Mouse (Mus musculus): ENCODE results near the gene Auts2. TPM values are rescaled to one million over a fixed set of nuclear protein-coding genes. Genes with fewer than 3 reads are reported as not detected.
A peak's percentile ranks its signal among the peaks of the same experiment; 100 is the strongest.

Gene Auts2
- polyA plus RNA-seq, 1 experiment from 2014 or later, result 70.3 TPM

DNA sequence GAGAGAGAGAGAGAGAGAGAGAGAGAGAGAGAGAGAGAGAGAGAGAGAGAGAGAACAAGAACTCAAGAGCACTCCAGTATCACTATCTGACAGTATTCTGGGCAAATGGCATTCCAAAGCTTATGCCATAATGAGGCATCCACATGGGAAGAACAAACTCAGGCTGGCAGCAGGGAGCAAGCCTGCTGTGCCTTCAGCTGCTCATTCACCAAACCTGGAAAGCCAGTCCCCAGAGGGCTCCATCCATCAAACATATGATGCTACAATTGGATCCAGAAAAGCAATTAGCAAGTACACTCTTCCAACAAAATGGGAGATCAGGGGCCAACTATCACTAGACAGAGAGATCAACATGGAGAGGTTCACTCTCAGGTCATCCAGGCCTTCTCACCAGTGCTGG lies 531.3 kb downstream of the Auts2 start:
- no peaks in the 10 kb centered on the region for H3K36me3 ChIP-seq (ENCODE audit: control insufficient read depth, insufficient read depth, low read length)
- H3K9ac ChIP-seq (ENCODE audit: low read depth, low read length), result no peak overlapping the region
- H3K27ac ChIP-seq (ENCODE audit: low read depth, low read length), result no peak overlapping the region
- no peaks in the 10 kb centered on the region for H3K9me3 ChIP-seq (ENCODE audit: control insufficient read depth, low read length)
- no peak for ATAC-seq (ENCODE audit: low FRiP score)
- no peaks in the 10 kb centered on the region for H3K27me3 ChIP-seq (ENCODE audit: control insufficient read depth, insufficient read depth, low read length)
- no peaks in the 10 kb centered on the region for H3K4me1 ChIP-seq (replicated peaks; ENCODE audit: control insufficient read depth, insufficient read depth, low read length)
- H3K4me2 ChIP-seq (replicated peaks; ENCODE audit: low read depth, low read length), result no peak overlapping the region
- H3K4me3 ChIP-seq (ENCODE audit: low read depth, low read length), result no peak overlapping the region
- no peak for DNase-seq (ENCODE audit: low spot score)

DNA sequence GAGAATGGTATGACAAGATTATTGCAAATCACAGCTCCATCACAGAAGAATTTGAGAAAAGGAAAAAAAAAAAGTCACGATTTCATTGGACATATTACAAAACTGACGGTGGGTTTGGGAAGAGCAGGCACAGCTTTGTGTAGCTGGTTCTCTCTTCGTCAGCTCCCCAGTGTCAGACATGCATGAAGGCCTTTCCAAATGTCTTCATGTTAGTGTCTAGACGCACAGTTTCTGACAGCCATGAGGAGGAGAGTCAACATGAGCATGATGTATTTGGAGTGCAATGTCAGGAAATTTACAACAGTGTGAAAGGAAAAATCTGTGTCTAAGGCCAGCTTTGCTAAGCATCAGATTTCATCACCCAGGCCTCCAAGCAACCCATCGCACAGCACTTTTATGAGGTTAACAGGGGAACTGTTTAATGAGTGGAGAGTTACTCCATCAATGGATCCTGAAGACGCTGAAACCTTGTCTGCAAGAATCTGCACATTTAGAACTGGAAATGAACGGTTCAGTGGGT lies 534.4 kb downstream of the Auts2 start:
- no peak overlapping the region for H3K4me2 ChIP-seq (replicated peaks; ENCODE audit: low read depth, low read length)
- 76% methylated on average over 7 of the region's 7 CpGs for whole genome bisulfite sequencing
- H3K9ac ChIP-seq (ENCODE audit: low read depth, low read length), result no peak overlapping the region
- no peak for DNase-seq (ENCODE audit: low spot score)
- H3K36me3 ChIP-seq (ENCODE audit: control insufficient read depth, insufficient read depth, low read length), result no peaks in the 10 kb centered on the region
- no peaks in the 10 kb centered on the region for H3K4me1 ChIP-seq (replicated peaks; ENCODE audit: control insufficient read depth, insufficient read depth, low read length)
- ATAC-seq (ENCODE audit: low FRiP score), result no peak
- H3K4me3 ChIP-seq (ENCODE audit: low read depth, low read length), result no peak overlapping the region
- no peak overlapping the region for H3K27ac ChIP-seq (ENCODE audit: low read depth, low read length)
- no peaks in the 10 kb centered on the region for H3K9me3 ChIP-seq (ENCODE audit: control insufficient read depth, low read length)
- no peaks in the 10 kb centered on the region for H3K27me3 ChIP-seq (ENCODE audit: control insufficient read depth, insufficient read depth, low read length)

DNA sequence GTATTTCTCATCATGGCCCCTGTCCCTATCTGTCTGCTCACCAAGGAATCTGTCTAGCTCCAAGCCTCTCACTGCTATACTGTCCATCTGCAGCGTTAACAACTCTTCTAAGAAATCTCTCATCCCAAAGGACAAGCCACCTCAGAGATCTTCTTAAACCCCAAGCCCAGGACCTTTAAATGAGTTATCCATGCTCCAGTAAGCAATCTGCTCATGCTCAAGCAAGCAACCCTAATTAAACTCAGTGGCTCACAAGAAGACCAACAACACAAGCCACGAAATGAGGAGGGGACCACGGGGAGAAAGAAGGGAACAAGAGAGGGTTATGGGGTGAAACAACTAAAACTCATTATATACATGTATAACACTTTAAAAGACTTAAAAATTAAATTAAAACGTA lies 535.2 kb downstream of the Auts2 start:
- H3K9me3 ChIP-seq (ENCODE audit: control insufficient read depth, low read length), result no peaks in the 10 kb centered on the region
- H3K36me3 ChIP-seq (ENCODE audit: control insufficient read depth, insufficient read depth, low read length), result no peaks in the 10 kb centered on the region
- DNase-seq (ENCODE audit: low spot score) (no peak), ATAC-seq (ENCODE audit: low FRiP score) (no peak)
- H3K4me2 ChIP-seq (replicated peaks; ENCODE audit: low read depth, low read length), result no peak overlapping the region
- H3K4me3 ChIP-seq (ENCODE audit: low read depth, low read length), result no peak overlapping the region
- no peaks in the 10 kb centered on the region for H3K27me3 ChIP-seq (ENCODE audit: control insufficient read depth, insufficient read depth, low read length)
- 88% methylated on average over 4 of the region's 4 CpGs for WGBS
- H3K9ac ChIP-seq (ENCODE audit: low read depth, low read length), result no peak overlapping the region
- H3K27ac ChIP-seq (ENCODE audit: low read depth, low read length), result no peak overlapping the region
- H3K4me1 ChIP-seq (replicated peaks; ENCODE audit: control insufficient read depth, insufficient read depth, low read length), result no peaks in the 10 kb centered on the region

DNA sequence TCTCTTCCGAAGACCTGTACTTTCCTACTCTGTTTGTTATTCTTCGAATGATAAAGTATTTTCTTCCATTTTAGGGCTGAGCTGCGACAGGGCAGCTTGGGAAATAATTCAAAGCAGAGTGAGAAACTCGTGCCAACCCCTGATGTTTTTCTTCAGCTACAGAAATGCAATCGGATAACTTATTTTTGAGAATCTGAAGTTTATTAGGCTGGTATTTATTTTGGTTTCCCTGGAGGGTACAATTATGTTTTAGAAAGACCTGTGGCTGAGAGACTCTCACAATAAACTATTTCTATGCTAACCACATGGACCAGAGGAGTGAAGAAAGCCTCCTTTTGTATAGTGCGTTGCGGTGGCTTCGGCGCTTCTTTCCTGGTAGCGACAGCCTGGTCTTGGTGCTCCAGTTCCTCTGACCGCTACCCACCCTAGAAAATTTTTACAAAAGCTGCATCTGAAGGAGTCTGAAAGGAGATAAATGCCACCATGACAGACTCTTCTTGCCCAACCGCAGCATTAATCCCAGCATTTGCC lies 550.4 kb downstream of the Auts2 start:
- H3K9ac ChIP-seq (ENCODE audit: low read depth, low read length), result no peak overlapping the region
- DNase-seq (ENCODE audit: low spot score) (no peak), ATAC-seq (ENCODE audit: low FRiP score) (no peak)
- H3K27me3 ChIP-seq (ENCODE audit: control insufficient read depth, insufficient read depth, low read length), result no peaks in the 10 kb centered on the region
- H3K4me2 ChIP-seq (replicated peaks; ENCODE audit: low read depth, low read length), result no peak overlapping the region
- H3K36me3 ChIP-seq (ENCODE audit: control insufficient read depth, insufficient read depth, low read length), result no peaks in the 10 kb centered on the region
- H3K4me3 ChIP-seq (ENCODE audit: low read depth, low read length), result no peak overlapping the region
- no peaks in the 10 kb centered on the region for H3K4me1 ChIP-seq (replicated peaks; ENCODE audit: control insufficient read depth, insufficient read depth, low read length)
- H3K27ac ChIP-seq (ENCODE audit: low read depth, low read length), result no peak overlapping the region
- 76% methylated on average over 12 of the region's 12 CpGs for WGBS
- H3K9me3 ChIP-seq (ENCODE audit: control insufficient read depth, low read length), result no peaks in the 10 kb centered on the region

DNA sequence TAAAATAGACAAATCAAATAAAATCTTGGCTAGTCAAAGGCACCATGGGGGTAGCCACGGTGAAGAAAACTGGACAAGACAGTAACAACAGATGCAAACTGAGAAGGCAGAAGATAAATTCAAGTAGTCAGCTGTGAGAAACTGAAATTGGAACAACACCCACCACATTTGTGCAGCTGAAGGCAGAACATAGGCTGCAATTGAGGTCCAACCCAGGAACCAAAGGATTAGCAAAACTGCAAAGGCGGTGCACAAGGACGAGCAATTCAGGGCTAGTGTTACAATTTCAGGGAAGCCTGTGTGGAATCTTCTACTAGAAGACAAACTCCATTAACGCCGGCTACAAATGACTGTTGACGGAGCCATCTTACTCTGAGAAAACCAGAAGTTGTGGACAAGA lies 550.9 kb downstream of the Auts2 start:
- DNase-seq (ENCODE audit: low spot score), result peak; percentile 7
- WGBS, result 80% methylated on average over 6 of the region's 6 CpGs
- Histone ChIP-seq H3K4me1 (replicated peaks; ENCODE audit: control insufficient read depth, insufficient read depth, low read length) (no peaks in the 10 kb centered on the region), H3K4me3 (ENCODE audit: low read depth, low read length) (no peak overlapping the region), H3K27me3 (ENCODE audit: control insufficient read depth, insufficient read depth, low read length) (no peaks in the 10 kb centered on the region), H3K27ac (ENCODE audit: low read depth, low read length) (no peak overlapping the region), H3K9ac (ENCODE audit: low read depth, low read length) (no peak overlapping the region), H3K9me3 (ENCODE audit: control insufficient read depth, low read length) (no peaks in the 10 kb centered on the region), H3K4me2 (replicated peaks; ENCODE audit: low read depth, low read length) (no peak overlapping the region), H3K36me3 (ENCODE audit: control insufficient read depth, insufficient read depth, low read length) (no peaks in the 10 kb centered on the region)
- ATAC-seq (ENCODE audit: low FRiP score), result no peak

DNA sequence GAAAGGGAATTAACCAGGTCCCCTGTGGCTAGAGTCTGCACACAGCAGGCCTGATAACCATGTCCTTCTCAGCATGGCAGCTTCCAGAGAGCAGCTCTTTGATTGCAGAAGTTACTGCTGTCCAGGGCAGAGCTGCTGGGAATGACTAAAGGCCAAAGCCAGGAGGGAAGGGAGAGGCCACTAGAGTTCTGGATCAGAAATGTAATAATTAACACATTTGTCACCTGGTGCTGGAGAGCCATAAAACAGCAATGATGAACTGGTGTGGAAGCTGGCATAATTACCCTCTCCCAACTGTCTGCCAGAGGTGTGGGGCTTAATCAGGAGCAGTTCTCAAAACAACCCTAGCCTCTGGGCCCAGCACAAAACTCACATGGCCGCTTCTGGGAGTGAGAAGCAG lies 552.6 kb downstream of the Auts2 start:
- Histone ChIP-seq H3K4me1 (replicated peaks; ENCODE audit: control insufficient read depth, insufficient read depth, low read length) (no peaks in the 10 kb centered on the region), H3K4me2 (replicated peaks; ENCODE audit: low read depth, low read length) (no peak overlapping the region), H3K9me3 (ENCODE audit: control insufficient read depth, low read length) (no peaks in the 10 kb centered on the region), H3K4me3 (ENCODE audit: low read depth, low read length) (no peak overlapping the region), H3K27me3 (ENCODE audit: control insufficient read depth, insufficient read depth, low read length) (no peaks in the 10 kb centered on the region), H3K27ac (ENCODE audit: low read depth, low read length) (no peak overlapping the region), H3K9ac (ENCODE audit: low read depth, low read length) (no peak overlapping the region), H3K36me3 (ENCODE audit: control insufficient read depth, insufficient read depth, low read length) (no peaks in the 10 kb centered on the region)
- WGBS, result 55% methylated on average over 1 of the region's 1 CpGs
- no peak for DNase-seq (ENCODE audit: low spot score)
- no peak for ATAC-seq (ENCODE audit: low FRiP score)

DNA sequence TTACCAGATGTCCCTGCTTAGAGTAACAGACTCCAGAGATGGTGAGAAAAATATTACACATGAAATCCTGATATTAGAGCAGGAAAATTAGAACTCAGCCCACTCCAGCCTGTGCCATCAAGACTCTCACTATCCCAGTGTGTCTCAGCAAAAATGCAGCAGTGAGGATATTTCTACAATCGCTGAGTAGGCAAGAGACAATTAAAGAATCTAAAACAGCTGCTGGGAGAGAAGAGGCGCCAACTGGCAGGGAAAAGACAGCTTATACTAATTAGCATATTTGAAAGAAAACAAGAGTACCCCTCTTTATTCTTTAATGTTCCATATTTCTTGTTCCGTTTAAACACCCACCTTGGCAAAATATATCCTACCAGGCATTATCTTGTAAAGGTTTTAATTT lies 561.7 kb downstream of the Auts2 start:
- Histone ChIP-seq H3K27ac (ENCODE audit: low read depth, low read length) (no peak overlapping the region), H3K9me3 (ENCODE audit: control insufficient read depth, low read length) (no peaks in the 10 kb centered on the region), H3K27me3 (ENCODE audit: control insufficient read depth, insufficient read depth, low read length) (no peaks in the 10 kb centered on the region), H3K9ac (ENCODE audit: low read depth, low read length) (no peak overlapping the region), H3K4me2 (replicated peaks; ENCODE audit: low read depth, low read length) (no peak overlapping the region), H3K4me3 (ENCODE audit: low read depth, low read length) (no peak overlapping the region), H3K4me1 (replicated peaks; ENCODE audit: control insufficient read depth, insufficient read depth, low read length) (no peaks in the 10 kb centered on the region), H3K36me3 (ENCODE audit: control insufficient read depth, insufficient read depth, low read length) (no peaks in the 10 kb centered on the region)
- ATAC-seq (ENCODE audit: low FRiP score), result no peak
- DNase-seq (ENCODE audit: low spot score), result no peak
- 85% methylated on average over 3 of the region's 3 CpGs for WGBS

DNA sequence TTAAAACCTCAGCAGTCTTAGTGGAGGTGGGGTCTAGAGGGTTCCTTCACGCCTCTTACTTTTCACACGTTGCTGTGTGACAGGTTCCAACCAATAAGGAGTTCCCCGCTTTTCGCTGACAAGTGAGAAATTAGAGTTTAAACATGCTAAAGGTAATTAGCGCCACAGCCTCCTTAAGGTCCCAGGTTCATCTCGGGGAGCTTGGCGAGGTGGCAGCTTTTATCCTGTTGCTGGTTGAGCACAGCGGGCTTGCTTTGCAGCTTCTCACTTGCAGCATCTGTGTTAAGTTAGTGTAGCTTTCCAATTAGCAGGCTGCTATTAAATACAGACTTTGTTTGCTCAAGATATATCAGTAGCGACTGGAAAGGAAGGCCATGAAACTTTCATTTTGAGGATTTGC lies 564.2 kb downstream of the Auts2 start:
- H3K36me3 ChIP-seq (ENCODE audit: control insufficient read depth, insufficient read depth, low read length), result no peaks in the 10 kb centered on the region
- H3K4me1 ChIP-seq (replicated peaks; ENCODE audit: control insufficient read depth, insufficient read depth, low read length), result no peaks in the 10 kb centered on the region
- H3K4me2 ChIP-seq (replicated peaks; ENCODE audit: low read depth, low read length), result no peak overlapping the region
- no peaks in the 10 kb centered on the region for H3K9me3 ChIP-seq (ENCODE audit: control insufficient read depth, low read length)
- no peaks in the 10 kb centered on the region for H3K27me3 ChIP-seq (ENCODE audit: control insufficient read depth, insufficient read depth, low read length)
- ATAC-seq (ENCODE audit: low FRiP score), result no peak
- WGBS, result 70% methylated on average over 9 of the region's 9 CpGs
- no peak overlapping the region for H3K9ac ChIP-seq (ENCODE audit: low read depth, low read length)
- DNase-seq (ENCODE audit: low spot score), result no peak
- no peak overlapping the region for H3K4me3 ChIP-seq (ENCODE audit: low read depth, low read length)
- H3K27ac ChIP-seq (ENCODE audit: low read depth, low read length), result no peak overlapping the region

DNA sequence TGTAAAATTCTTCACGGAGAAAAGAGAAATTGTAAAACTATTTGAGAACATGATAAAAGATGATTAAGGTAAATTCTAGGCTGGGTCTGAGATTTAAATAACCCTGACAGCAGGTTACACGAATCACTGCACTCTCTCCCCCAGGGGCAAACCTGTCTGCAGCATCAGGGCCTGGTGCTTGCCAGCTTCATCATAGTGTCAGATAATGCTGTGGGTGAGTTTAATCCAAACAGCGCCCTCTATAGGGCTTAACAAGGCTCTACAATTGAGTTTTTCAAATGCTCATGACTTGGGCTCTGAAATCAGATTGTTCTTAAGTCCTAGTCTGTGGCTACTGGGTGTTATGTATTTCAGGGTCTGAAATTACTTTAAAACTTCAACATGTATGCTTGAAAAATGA lies 565.6 kb downstream of the Auts2 start:
- DNase-seq (ENCODE audit: low spot score), result no peak
- H3K4me1 ChIP-seq (replicated peaks; ENCODE audit: control insufficient read depth, insufficient read depth, low read length), result no peaks in the 10 kb centered on the region
- H3K9me3 ChIP-seq (ENCODE audit: control insufficient read depth, low read length), result no peaks in the 10 kb centered on the region
- H3K9ac ChIP-seq (ENCODE audit: low read depth, low read length), result no peak overlapping the region
- H3K4me3 ChIP-seq (ENCODE audit: low read depth, low read length), result no peak overlapping the region
- ATAC-seq (ENCODE audit: low FRiP score), result no peak
- H3K4me2 ChIP-seq (replicated peaks; ENCODE audit: low read depth, low read length), result no peak overlapping the region
- 58% methylated on average over 3 of the region's 3 CpGs for WGBS
- H3K27me3 ChIP-seq (ENCODE audit: control insufficient read depth, insufficient read depth, low read length), result no peaks in the 10 kb centered on the region
- no peak overlapping the region for H3K27ac ChIP-seq (ENCODE audit: low read depth, low read length)
- H3K36me3 ChIP-seq (ENCODE audit: control insufficient read depth, insufficient read depth, low read length), result no peaks in the 10 kb centered on the region

All from hindbrain, embryonic 11.5 days (tissue).